8 mouse cellular contexts compared by ENCODE assay signal in genomic region chr14:49172582-49172988, GRCm38 (mm10). TPM values are rescaled to one million over a fixed set of nuclear protein-coding genes. Genes with fewer than 3 reads are reported as not detected.
DNase-seq lines count a peak whose midpoint lies in the region; ATAC-seq and TF ChIP-seq lines count a peak whose summit lies in the region.

No protein-coding gene starts in this region.

- no peak for TF ChIP-seq POLR2A in kidney, adult 2 months (IDR thresholded peaks at IDR 0.05; ENCODE audit: low read depth, low read length)

- ATAC-seq in limb, embryonic 15.5 days (ENCODE audit: insufficient number of reproducible peaks, low FRiP score, low TSS enrichment, low read depth) = peak; percentile 66; the same call in 1 of the 2 replicates
- peak; percentile 82 for ATAC-seq in midbrain, embryonic 14.5 days (ENCODE audit: low FRiP score, low TSS enrichment)

- no peaks in the 10 kb centered on the region for H3K36me3 ChIP-seq in kidney, adult 2 months (ENCODE audit: control insufficient read depth, insufficient read depth, low read length)
- H3K36me3 ChIP-seq in limb, embryonic 15.5 days = no peaks in the 10 kb centered on the region
- H3K36me3 ChIP-seq in midbrain, embryonic 14.5 days (ENCODE audit: control insufficient read depth, insufficient read depth, low read length) = no peaks in the 10 kb centered on the region

- peak overlapping the region; percentile 56; the same call in 1 of the 2 replicates for H3K27ac ChIP-seq in kidney, adult 2 months (ENCODE audit: insufficient read depth, low read depth, low read length)
- peak overlapping the region; percentile 80 for H3K27ac ChIP-seq in limb, embryonic 15.5 days
- H3K27ac ChIP-seq in midbrain, embryonic 14.5 days (replicated peaks; ENCODE audit: low read depth, low read length) = peak overlapping the region; percentile 86

- peak overlapping the region; percentile 99 for H3K4me3 ChIP-seq in kidney, adult 2 months (ENCODE audit: insufficient read depth, low read depth, low read length)
- peak overlapping the region; percentile 95 for H3K4me3 ChIP-seq in limb, embryonic 15.5 days
- peak overlapping the region; percentile 98 for H3K4me3 ChIP-seq in midbrain, embryonic 14.5 days (replicated peaks; ENCODE audit: low read depth, low read length)

- H3K9me3 ChIP-seq in limb, embryonic 15.5 days = no peaks in the 10 kb centered on the region
- no peaks in the 10 kb centered on the region for H3K9me3 ChIP-seq in midbrain, embryonic 14.5 days (ENCODE audit: control insufficient read depth, low read length)

- 0% methylated on average over 46 of the region's 46 CpGs for WGBS in kidney, adult 2 months
- under 1% methylated on average over 45 of the region's 46 CpGs for WGBS in limb, embryonic 15.5 days
- under 1% methylated on average over 41 of the region's 46 CpGs for WGBS in midbrain, embryonic 14.5 days

- H3K4me2 ChIP-seq in limb, embryonic 15.5 days = peak overlapping the region; percentile 85
- H3K4me2 ChIP-seq in midbrain, embryonic 14.5 days (ENCODE audit: low read length) = peak overlapping the region; percentile 82

- H3K9ac ChIP-seq in limb, embryonic 15.5 days = peak overlapping the region; percentile 91
- peak overlapping the region; percentile 96 for H3K9ac ChIP-seq in midbrain, embryonic 14.5 days (replicated peaks; ENCODE audit: low read length)

- no peak for TF ChIP-seq CTCF in kidney, adult 2 months (conservative IDR thresholded peaks at IDR 0.05; ENCODE audit: insufficient read depth, insufficient read length, low read depth, low read length)

- H3K4me1 ChIP-seq in kidney, adult 2 months (ENCODE audit: control insufficient read depth, insufficient read depth, low read length) = peaks cover 11% of the 10 kb centered on the region; the same call in 1 of the 2 replicates
- H3K4me1 ChIP-seq in limb, embryonic 15.5 days = peaks cover 20% of the 10 kb centered on the region
- H3K4me1 ChIP-seq in midbrain, embryonic 14.5 days (ENCODE audit: control insufficient read depth, insufficient read depth, low read length) = peaks cover 24% of the 10 kb centered on the region

- H3K27me3 ChIP-seq in kidney, adult 2 months (replicated peaks; ENCODE audit: control insufficient read depth, insufficient read depth, low read length) = no peaks in the 10 kb centered on the region
- H3K27me3 ChIP-seq in limb, embryonic 15.5 days = no peaks in the 10 kb centered on the region
- no peaks in the 10 kb centered on the region for H3K27me3 ChIP-seq in midbrain, embryonic 14.5 days (ENCODE audit: control insufficient read depth, insufficient read depth, low read length)

- DNase-seq in right cerebral cortex, adult 18-20 months = peak; percentile 62
- DNase-seq in right cerebral cortex, postnatal 4 days = no peak
- DNase-seq in embryo, embryonic 11 days = peak; percentile 70
- peak; percentile 53 for DNase-seq in gastrocnemius, postnatal 25 days
- DNase-seq in kidney, adult 2 months = peak; percentile 44
- peak; percentile 71 for DNase-seq in midbrain, embryonic 14.5 days
- peak; percentile 71 to 74 for DNase-seq in spleen, postnatal 10 days (ENCODE audit: low spot score in 2 of 2)

RNA-seq across cellular contexts. Expression of gene Naa30, which starts 0.6 kb away (rescaled TPM):
- 10 to 100 TPM; 16.3 to 18.3 TPM for total RNA-seq in gastrocnemius, postnatal 25 days (2021)
- polyA plus RNA-seq in kidney, adult 2 months (2012; rRNA removed) = 8.6 and 8.8 TPM in 2 replicates
- polyA plus RNA-seq in limb, embryonic 15.5 days (2015; fragmentation: Nextera tagmentation; extraction: Ambion mirVana) = 8.2 and 10.6 TPM in 2 replicates
- 20.8 and 22.4 TPM in 2 replicates for polyA plus RNA-seq in midbrain, embryonic 14.5 days (2014; fragmentation: Nextera tagmentation; extraction: Ambion mirVana)
